ENCODE assay signal across 13 mouse cellular contexts in genomic region chr2:11797930-11798364, GRCm38 (mm10). TPM values are rescaled to one million over a fixed set of nuclear protein-coding genes. Genes with fewer than 3 reads are reported as not detected.
DNase-seq lines count a peak whose midpoint lies in the region; ATAC-seq and TF ChIP-seq lines count a peak whose summit lies in the region.
"Had no signal": no experiment of that assay in that cellular context is flagged by ENCODE, and none has a peak within 500 bp of the region (broad histone marks: within the 10 kb centered on the region; RNA-seq: fewer than 3 reads in every experiment).

No protein-coding gene starts in this region.

- H3K36me3 ChIP-seq in limb, embryonic 11.5 days (ENCODE audit: control insufficient read depth, insufficient read depth, low read length): no peaks in the 10 kb centered on the region
- peaks cover 16% of the 10 kb centered on the region for H3K36me3 ChIP-seq in limb, embryonic 10.5 days
- no peaks in the 10 kb centered on the region for H3K36me3 ChIP-seq in stomach, postnatal 0 days (ENCODE audit: control insufficient read depth, insufficient read depth, low read length)
- H3K36me3 ChIP-seq in heart, adult 2 months (ENCODE audit: control insufficient read depth, insufficient read depth, low read length): no peaks in the 10 kb centered on the region

- no peak overlapping the region for H3K4me2 ChIP-seq in limb, embryonic 11.5 days (ENCODE audit: low read depth, severe bottlenecking)
- no peak overlapping the region for H3K4me2 ChIP-seq in stomach, postnatal 0 days (replicated peaks; ENCODE audit: low read depth)

- WGBS in limb, embryonic 11.5 days: 53% methylated on average over 5 of the region's 5 CpGs
- 67% methylated on average over 5 of the region's 5 CpGs for WGBS in limb, embryonic 10.5 days
- WGBS in stomach, postnatal 0 days: 44% methylated on average over 5 of the region's 5 CpGs
- 47% methylated on average over 5 of the region's 5 CpGs for WGBS in heart, adult 2 months

- TF ChIP-seq POLR2A in embryonic fibroblast, embryonic 13.5 days (IDR thresholded peaks at IDR 0.05; ENCODE audit: low read depth, low read length): no peak
- TF ChIP-seq POLR2A in heart, adult 2 months (IDR thresholded peaks at IDR 0.05; ENCODE audit: insufficient read depth, low read depth, low read length): no peak

- no peak for ATAC-seq in limb, embryonic 11.5 days (ENCODE audit: insufficient number of reproducible peaks, low FRiP score, low TSS enrichment, low read depth)
- peak; percentile 54; the same call in 1 of the 2 replicates for ATAC-seq in stomach, postnatal 0 days (ENCODE audit: low FRiP score, low TSS enrichment)

- no peaks in the 10 kb centered on the region for H3K27me3 ChIP-seq in limb, embryonic 11.5 days (ENCODE audit: control insufficient read depth, insufficient read depth, low read length)
- no peaks in the 10 kb centered on the region for H3K27me3 ChIP-seq in limb, embryonic 10.5 days (ENCODE audit: low read depth, poor library complexity, severe bottlenecking)
- H3K27me3 ChIP-seq in stomach, postnatal 0 days (ENCODE audit: control insufficient read depth, insufficient read depth, low read length): no peaks in the 10 kb centered on the region
- H3K27me3 ChIP-seq in heart, adult 2 months (ENCODE audit: control insufficient read depth, insufficient read depth, low read length): no peaks in the 10 kb centered on the region

- H3K9me3 ChIP-seq in limb, embryonic 11.5 days (ENCODE audit: control insufficient read depth, low read length): no peaks in the 10 kb centered on the region
- no peaks in the 10 kb centered on the region for H3K9me3 ChIP-seq in limb, embryonic 10.5 days (replicated peaks)
- no peaks in the 10 kb centered on the region for H3K9me3 ChIP-seq in stomach, postnatal 0 days (ENCODE audit: control insufficient read depth, low read length)

- peak; percentile 18 for DNase-seq in limb, embryonic 11.5 days (ENCODE audit: low spot score)
- no peak for DNase-seq in limb, embryonic 10.5 days (ENCODE audit: low spot score)
- DNase-seq in brain, adult 2 months (ENCODE audit: low read depth, low spot score): peak; percentile 57
- no peak for DNase-seq in stomach, postnatal 0 days (ENCODE audit: low spot score)
- no peak for DNase-seq in layer of hippocampus, postnatal 14 days (ENCODE audit: low spot score in 2 of 2)
- no peak for DNase-seq in right cerebral cortex, adult 18-20 months
- DNase-seq in heart, adult 2 months: no peak
- DNase-seq: cerebellum, adult 11 months; heart, adult 11 months; heart, postnatal 14 days; kidney, adult 8-10 months; lung, adult 2 months had no signal

- TF ChIP-seq CTCF in embryonic fibroblast, embryonic 13.5 days (IDR thresholded peaks at IDR 0.05; ENCODE audit: borderline replicate concordance, insufficient read depth, low read length): no peak
- TF ChIP-seq CTCF in stomach, postnatal 0 days (IDR thresholded peaks at IDR 0.05; ENCODE audit: low read depth): no peak
- TF ChIP-seq CTCF in heart, adult 2 months (IDR thresholded peaks at IDR 0.05): no peak

- H3K4me1 ChIP-seq in limb, embryonic 11.5 days (ENCODE audit: control insufficient read depth, insufficient read depth, low read length): no peaks in the 10 kb centered on the region
- no peaks in the 10 kb centered on the region for H3K4me1 ChIP-seq in limb, embryonic 10.5 days
- H3K4me1 ChIP-seq in embryonic fibroblast, embryonic 13.5 days (ENCODE audit: control insufficient read depth, insufficient read depth, low read length): peaks cover 17% of the 10 kb centered on the region
- H3K4me1 ChIP-seq in stomach, postnatal 0 days (replicated peaks; ENCODE audit: control insufficient read depth, insufficient read depth): no peaks in the 10 kb centered on the region
- no peaks in the 10 kb centered on the region for H3K4me1 ChIP-seq in heart, adult 2 months (ENCODE audit: control insufficient read depth, insufficient read depth, low read length)

- H3K27ac ChIP-seq in limb, embryonic 11.5 days (replicated peaks; ENCODE audit: low read depth, low read length): no peak overlapping the region
- no peak overlapping the region for H3K27ac ChIP-seq in limb, embryonic 10.5 days
- peak overlapping the region; percentile 100 for H3K27ac ChIP-seq in embryonic fibroblast, embryonic 13.5 days (ENCODE audit: insufficient read depth, low read length)
- H3K27ac ChIP-seq in stomach, postnatal 0 days (replicated peaks): no peak overlapping the region
- H3K27ac ChIP-seq in heart, adult 2 months: no peak overlapping the region

- H3K79me2 ChIP-seq in heart, adult 2 months (replicated peaks; ENCODE audit: control insufficient read depth, insufficient read depth, low read length): no peaks in the 10 kb centered on the region

- TF ChIP-seq EP300 in stomach, postnatal 0 days (optimal IDR thresholded peaks at IDR 0.05): no peak
- TF ChIP-seq EP300 in heart, adult 2 months (IDR thresholded peaks at IDR 0.05; ENCODE audit: insufficient read depth, low read depth, low read length): no peak

- no peak overlapping the region for H3K4me3 ChIP-seq in limb, embryonic 11.5 days (ENCODE audit: low read depth, low read length)
- H3K4me3 ChIP-seq in limb, embryonic 10.5 days: no peak overlapping the region
- no peak overlapping the region for H3K4me3 ChIP-seq in embryonic fibroblast, embryonic 13.5 days (ENCODE audit: insufficient read depth, low read length)
- H3K4me3 ChIP-seq in stomach, postnatal 0 days (ENCODE audit: low read depth, low read length): no peak overlapping the region
- H3K4me3 ChIP-seq in heart, adult 2 months: no peak overlapping the region

- H3K9ac ChIP-seq in limb, embryonic 11.5 days (ENCODE audit: low read length): no peak overlapping the region
- no peak overlapping the region for H3K9ac ChIP-seq in stomach, postnatal 0 days (ENCODE audit: low read length)
- no peak overlapping the region for H3K9ac ChIP-seq in heart, adult 2 months (ENCODE audit: low read depth, low read length)

- intact Hi-C loops in heart, adult 2 months (cut with DNase I): no loop called here

RNA-seq across cellular contexts. Expression of gene Ankrd16, which starts 20.3 kb away (rescaled TPM):
- 29.5 and 29.8 TPM in 2 replicates for polyA plus RNA-seq in limb, embryonic 11.5 days (2014; fragmentation: Nextera tagmentation; extraction: Ambion mirVana)
- 38.6 and 51.9 TPM in 2 replicates for polyA plus RNA-seq in limb, embryonic 10.5 days (2016; fragmentation: Nextera tagmentation; extraction: Ambion mirVana)
- 30.4 and 39.2 TPM in 2 replicates for polyA plus RNA-seq in embryonic fibroblast, embryonic 13.5 days (2011; ENCODE audit: insufficient read length, low read depth, missing spikeins)
- polyA plus RNA-seq in stomach, postnatal 0 days (2015; fragmentation: Nextera tagmentation; extraction: Ambion mirVana): 20.4 and 21.2 TPM in 2 replicates
- 10 to 100 TPM; 58.2 to 74.3 TPM for total RNA-seq in layer of hippocampus, postnatal 14 days (2021)
- total RNA-seq in heart, adult 2 months (2021): 10 to 100 TPM; 16.6 TPM
- 27.9 and 30.6 TPM in 2 replicates for polyA plus RNA-seq in heart, adult 2 months (2012; rRNA removed)

RNA-seq across cellular contexts. Expression of gene Fbh1, which starts 20.6 kb away (rescaled TPM):
- polyA plus RNA-seq in limb, embryonic 11.5 days (2014; fragmentation: Nextera tagmentation; extraction: Ambion mirVana): 136 and 139 TPM in 2 replicates
- 98.9 and 118 TPM in 2 replicates for polyA plus RNA-seq in limb, embryonic 10.5 days (2016; fragmentation: Nextera tagmentation; extraction: Ambion mirVana)
- polyA plus RNA-seq in embryonic fibroblast, embryonic 13.5 days (2011; ENCODE audit: insufficient read length, low read depth, missing spikeins): 106 and 108 TPM in 2 replicates
- polyA plus RNA-seq in stomach, postnatal 0 days (2015; fragmentation: Nextera tagmentation; extraction: Ambion mirVana): 53.3 and 54.4 TPM in 2 replicates
- 10 to 100 TPM; 83.4 to 89.3 TPM for total RNA-seq in layer of hippocampus, postnatal 14 days (2021)
- 10 to 100 TPM; 68.0 to 70.4 TPM for total RNA-seq in heart, adult 2 months (2021)
- 42.3 and 65.1 TPM in 2 replicates for polyA plus RNA-seq in heart, adult 2 months (2012; rRNA removed)

Comparison
In these comparisons a context has a peak if more than half of its experiments do, and no peak if none do; other contexts are left out.
1. DNase-seq: peak in limb, embryonic 11.5 days (single experiment) and brain, adult 2 months (single experiment); none in limb, embryonic 10.5 days (single experiment), stomach, postnatal 0 days (single experiment), layer of hippocampus, postnatal 14 days (0 of 2), right cerebral cortex, adult 18-20 months (single experiment) and heart, adult 2 months (0 of 2).